Mouse (Mus musculus) MEL (cell line): ENCODE measurements at regions not wholly inside any gene's neighbourhood (a gene's known extent, or its start where the extent isn't known, plus 50 kb on each side); places are given as distances from the start of the nearest gene placed in this dataset.

Experiments used
- DNase-seq: peaks from one replicate; pipeline ENCODE4 v3.0.0; 2011; ENCODE audit warnings: low read depth, low spot score
- H3K27ac ChIP-seq: 2 replicates; pipeline ENCODE4 v1.5.1; 2012; ENCODE audit warnings: low read depth, mild to moderate bottlenecking, control low read depth, low read length, moderate library complexity; ENCODE audit not compliant: control insufficient read depth
- H3K27me3 ChIP-seq, 2 experiments: fragments of 150-350 bp in 1 of 2; sonication (generic) in 1 of 2; 2 replicates each; pipeline ENCODE4 v1.6.1; 2012; ENCODE audit warnings: low read length in 2 of 2, mild to moderate bottlenecking in 2 of 2, improper control_type of control experiment in 1 of 2, moderate library complexity in 1 of 2; ENCODE audit not compliant: insufficient read depth in 2 of 2, control insufficient read depth in 1 of 2
- H3K36me3 ChIP-seq, 2 experiments: 2 replicates each; pipeline ENCODE4 v1.6.1; 2012 to 2014; ENCODE audit warnings: low read length in 2 of 2, improper control_type of control experiment in 1 of 2, inconsistent platforms in 1 of 2, mild to moderate bottlenecking in 1 of 2; ENCODE audit not compliant: insufficient read depth in 2 of 2, control insufficient read depth in 1 of 2
- H3K4me1 ChIP-seq, 2 experiments: fragments of 150-350 bp in 1 of 2; sonication (generic) in 1 of 2; 2 replicates each; pipeline ENCODE4 v1.6.1; 2012; ENCODE audit warnings: low read length in 2 of 2, improper control_type of control experiment in 1 of 2, mild to moderate bottlenecking in 1 of 2; ENCODE audit not compliant: insufficient read depth in 2 of 2, control insufficient read depth in 1 of 2
- H3K4me3 ChIP-seq, 2 experiments: fragments of 150-350 bp in 1 of 2; sonication (generic) in 1 of 2; 2 replicates each; pipeline ENCODE4 v1.5.1; 2012; ENCODE audit warnings: low read depth in 2 of 2, low read length in 2 of 2, mild to moderate bottlenecking in 2 of 2, moderate library complexity in 2 of 2, control low read depth in 1 of 2, improper control_type of control experiment in 1 of 2; ENCODE audit not compliant: control insufficient read depth in 1 of 2, insufficient read depth in 1 of 2
- H3K79me2 ChIP-seq: 2 replicates; pipeline ENCODE4 v1.6.1; 2012; ENCODE audit warnings: mild to moderate bottlenecking, low read length, moderate library complexity; ENCODE audit not compliant: control insufficient read depth, poor library complexity, insufficient read depth
- H3K9ac ChIP-seq: 2 replicates; pipeline ENCODE4 v1.6.1; 2012; ENCODE audit warnings: low read depth, mild to moderate bottlenecking, control low read depth, low read length, moderate library complexity; ENCODE audit not compliant: control insufficient read depth, poor library complexity, severe bottlenecking
- H3K9me3 ChIP-seq: fragments of 150-350 bp; sonication (generic); replicated peaks from 2 replicates; pipeline ENCODE4 v1.6.1; 2012; ENCODE audit warnings: mild to moderate bottlenecking, low read length, improper control_type of control experiment, moderate library complexity; ENCODE audit not compliant: insufficient read depth
- BHLHE40 ChIP-seq: IDR thresholded peaks from 2 replicates; pipeline ENCODE4 v1.6.1; 2012; ENCODE audit warnings: low read depth, mild to moderate bottlenecking, inconsistent platforms, low read length, improper control_type of control experiment, borderline replicate concordance
- CHD1 ChIP-seq: IDR thresholded peaks from 2 replicates; pipeline ENCODE4 v1.6.1; 2012; ENCODE audit warnings: low read depth, mild to moderate bottlenecking, inconsistent platforms, low read length, improper control_type of control experiment
- CTCF ChIP-seq, 3 experiments: IDR thresholded peaks in 2 of 3; conservative IDR thresholded peaks in 1 of 3; 2 replicates each; pipeline ENCODE4 v1.5.1; 2011 to 2012; ENCODE audit warnings: low read length in 3 of 3, low read depth in 2 of 3, mild to moderate bottlenecking in 2 of 3, improper control_type of control experiment in 1 of 3, inconsistent platforms in 1 of 3, mixed read lengths in 1 of 3, moderate library complexity in 1 of 3; ENCODE audit not compliant: control insufficient read depth in 1 of 3, insufficient read depth in 1 of 3, poor library complexity in 1 of 3, severe bottlenecking in 1 of 3
- E2F4 ChIP-seq: IDR thresholded peaks from 2 replicates; pipeline ENCODE4 v1.6.1; 2011; ENCODE audit warnings: low read depth, low read length, improper control_type of control experiment, borderline replicate concordance
- ELF1 ChIP-seq: IDR thresholded peaks from 2 replicates; pipeline ENCODE4 v1.6.1; 2014; ENCODE audit warnings: low read depth, mild to moderate bottlenecking, inconsistent platforms, low read length, improper control_type of control experiment, moderate library complexity
- EP300 ChIP-seq, 2 experiments: IDR thresholded peaks; 2 replicates each; pipeline ENCODE4 v1.6.1; 2011; ENCODE audit warnings: improper control_type of control experiment in 2 of 2, low read length in 2 of 2, low read depth in 1 of 2, mild to moderate bottlenecking in 1 of 2
- HCFC1 ChIP-seq: IDR thresholded peaks from 2 replicates; pipeline ENCODE4 v1.6.1; 2012; ENCODE audit warnings: low read depth, mild to moderate bottlenecking, inconsistent platforms, low read length, improper control_type of control experiment, moderate library complexity
- KAT2A ChIP-seq: conservative IDR thresholded peaks from 2 replicates; pipeline ENCODE4 v1.6.1; 2012; ENCODE audit warnings: low read depth, low read length, improper control_type of control experiment, inconsistent platforms
- MAX ChIP-seq: IDR thresholded peaks from 2 replicates; pipeline ENCODE4 v1.6.1; 2011; ENCODE audit warnings: low read length, improper control_type of control experiment
- MAZ ChIP-seq: IDR thresholded peaks from 2 replicates; pipeline ENCODE4 v1.6.1; 2012; ENCODE audit warnings: low read depth, mild to moderate bottlenecking, inconsistent platforms, low read length, improper control_type of control experiment
- MXI1 ChIP-seq: IDR thresholded peaks from 2 replicates; pipeline ENCODE4 v1.6.1; 2011; ENCODE audit warnings: mild to moderate bottlenecking, low read depth, low read length, improper control_type of control experiment
- MYB ChIP-seq: IDR thresholded peaks from 2 replicates; pipeline ENCODE4 v1.6.1; 2011; ENCODE audit warnings: mild to moderate bottlenecking, low read depth, low read length, improper control_type of control experiment
- MYC ChIP-seq: IDR thresholded peaks from 2 replicates; pipeline ENCODE4 v1.6.1; 2011; ENCODE audit warnings: low read depth, mild to moderate bottlenecking, low read length, improper control_type of control experiment, moderate library complexity
- NELFE ChIP-seq: IDR thresholded peaks from 2 replicates; pipeline ENCODE4 v1.6.1; 2011; ENCODE audit warnings: low read depth, low read length, improper control_type of control experiment
- POLR2A ChIP-seq, 2 experiments: IDR thresholded peaks; 2 replicates each; pipeline ENCODE4 v1.6.1; 2011 to 2012; ENCODE audit warnings: low read length in 2 of 2, mild to moderate bottlenecking in 2 of 2, control low read depth in 1 of 2, improper control_type of control experiment in 1 of 2, low read depth in 1 of 2, moderate library complexity in 1 of 2; ENCODE audit not compliant: control insufficient read depth in 1 of 2, insufficient read depth in 1 of 2, poor library complexity in 1 of 2
- POLR2AphosphoS2 ChIP-seq: IDR thresholded peaks from 2 replicates; pipeline ENCODE4 v1.6.1; 2011; ENCODE audit warnings: low read length, improper control_type of control experiment
- RAD21 ChIP-seq: IDR thresholded peaks from 2 replicates; pipeline ENCODE4 v1.6.1; 2011; ENCODE audit warnings: mild to moderate bottlenecking, low read depth, low read length, improper control_type of control experiment
- RCOR1 ChIP-seq: IDR thresholded peaks from 2 replicates; pipeline ENCODE4 v1.6.1; 2012; ENCODE audit warnings: low read depth, mild to moderate bottlenecking, inconsistent platforms, low read length, improper control_type of control experiment
- SMC3 ChIP-seq: IDR thresholded peaks from 2 replicates; pipeline ENCODE4 v1.6.1; 2011; ENCODE audit warnings: low read depth, low read length, improper control_type of control experiment
- TAL1 ChIP-seq: IDR thresholded peaks from 2 replicates; pipeline ENCODE4 v1.6.1; 2012; ENCODE audit warnings: mild to moderate bottlenecking, inconsistent platforms, low read length, moderate library complexity, mixed read lengths
- TCF12 ChIP-seq: IDR thresholded peaks from 2 replicates; pipeline ENCODE4 v1.6.1; 2014; ENCODE audit warnings: low read depth, mild to moderate bottlenecking, inconsistent platforms, low read length, improper control_type of control experiment, moderate library complexity
- UBTF ChIP-seq: IDR thresholded peaks from 2 replicates; pipeline ENCODE4 v1.6.1; 2012; ENCODE audit warnings: low read depth, mild to moderate bottlenecking, inconsistent platforms, low read length, improper control_type of control experiment, moderate library complexity, borderline replicate concordance; ENCODE audit not compliant: insufficient read depth
- USF1 ChIP-seq: IDR thresholded peaks from 2 replicates; pipeline ENCODE4 v1.6.1; 2014; ENCODE audit warnings: low read depth, mild to moderate bottlenecking, inconsistent platforms, low read length, improper control_type of control experiment, moderate library complexity
- USF2 ChIP-seq, 2 experiments: IDR thresholded peaks; 2 replicates each; pipeline ENCODE4 v1.6.1; 2011 to 2012; ENCODE audit warnings: improper control_type of control experiment in 2 of 2, low read length in 2 of 2, borderline replicate concordance in 1 of 2, inconsistent platforms in 1 of 2, low read depth in 1 of 2, mild to moderate bottlenecking in 1 of 2; ENCODE audit not compliant: insufficient read depth in 1 of 2
- ZC3H11A ChIP-seq: IDR thresholded peaks from 2 replicates; pipeline ENCODE4 v1.6.1; 2012; ENCODE audit warnings: low read depth, mild to moderate bottlenecking, inconsistent platforms, low read length, improper control_type of control experiment
- ZKSCAN1 ChIP-seq: IDR thresholded peaks from 2 replicates; pipeline ENCODE4 v1.6.1; 2012; ENCODE audit warnings: low read depth, mild to moderate bottlenecking, inconsistent platforms, low read length, improper control_type of control experiment, moderate library complexity
- ZNF384 ChIP-seq: IDR thresholded peaks from 2 replicates; pipeline ENCODE4 v1.6.1; 2012; ENCODE audit warnings: low read depth, mild to moderate bottlenecking, inconsistent platforms, low read length, improper control_type of control experiment

GRCm38 (mm10) chr1:7776720-7777119 is 2969.0 kb downstream of the Gm37988 start:
- no peaks in the 10 kb centered on the region for H3K27me3 ChIP-seq
- no peak overlapping the region for H3K27ac ChIP-seq
- no peaks in the 10 kb centered on the region for H3K79me2 ChIP-seq
- no peak overlapping the region for H3K4me3 ChIP-seq
- H3K9ac ChIP-seq, result no peak overlapping the region
- H3K4me1 ChIP-seq, result no peaks in the 10 kb centered on the region
- no peaks in the 10 kb centered on the region for H3K9me3 ChIP-seq
- H3K36me3 ChIP-seq, result no peaks in the 10 kb centered on the region
- DNase-seq, result no peak
- no peak for TF ChIP-seq MAZ
- TF ChIP-seq NELFE, result no peak
- TF ChIP-seq MYC, result no peak
- no peak for TF ChIP-seq KAT2A
- no peak for TF ChIP-seq ELF1
- TF ChIP-seq POLR2AphosphoS2, result no peak
- no peak for TF ChIP-seq MAX
- no peak for TF ChIP-seq ZC3H11A
- no peak for TF ChIP-seq POLR2A (IDR thresholded peaks at IDR 0.05; ENCODE audit: control insufficient read depth in 1 of 2, insufficient read depth in 1 of 2, low read depth in 1 of 2, low read length in 2 of 2, poor library complexity in 1 of 2)
- TF ChIP-seq E2F4, result no peak
- no peak for TF ChIP-seq RAD21
- TF ChIP-seq UBTF, result no peak
- TF ChIP-seq ZKSCAN1, result no peak
- no peak for TF ChIP-seq BHLHE40
- no peak for TF ChIP-seq RCOR1
- no peak for TF ChIP-seq HCFC1
- TF ChIP-seq USF2 (IDR thresholded peaks at IDR 0.05; ENCODE audit: borderline replicate concordance in 1 of 2, insufficient read depth in 1 of 2, low read depth in 1 of 2, low read length in 2 of 2), result no peak
- no peak for TF ChIP-seq MYB
- no peak for TF ChIP-seq TAL1

DNA sequence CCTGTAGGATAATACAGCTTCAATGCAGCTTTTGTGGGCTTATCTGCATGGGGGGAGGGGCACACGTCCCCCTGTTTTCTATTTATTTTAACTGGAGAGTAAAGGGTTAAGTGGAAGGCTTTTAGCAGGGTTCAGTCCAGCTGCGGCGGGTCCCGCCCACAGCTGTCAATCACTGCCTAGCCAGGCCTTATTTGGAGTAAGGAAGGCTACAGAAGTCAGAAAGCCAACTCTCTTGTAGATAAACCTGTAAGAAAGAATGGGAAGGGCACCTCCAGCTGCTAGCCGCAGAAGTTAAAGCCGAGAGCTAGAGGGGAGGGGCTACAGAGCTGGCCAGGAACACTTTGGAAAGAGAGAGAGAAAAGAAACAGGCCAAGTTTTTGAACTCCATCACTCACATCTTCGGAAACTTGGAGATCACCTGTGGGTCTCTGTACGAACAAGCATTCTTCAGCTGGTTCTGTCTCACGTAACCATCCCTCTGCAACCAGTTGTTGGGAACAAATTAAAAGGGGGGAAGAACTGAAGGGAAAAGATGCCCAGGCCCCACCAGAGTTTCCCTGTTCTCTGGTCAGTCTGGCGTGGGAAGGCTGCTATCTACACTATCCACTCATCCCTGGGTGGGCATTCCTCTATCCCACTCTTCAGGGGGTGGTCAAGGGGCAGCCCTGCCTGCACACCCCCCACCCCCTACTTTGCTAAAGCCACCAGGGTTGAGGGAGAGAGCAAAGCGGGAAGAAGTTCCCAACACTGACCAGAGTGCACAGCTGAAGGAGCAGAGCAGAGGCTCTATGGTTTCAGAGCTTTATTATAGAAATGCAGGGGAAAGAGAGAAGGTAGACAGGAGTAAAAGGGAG is 2969.7 kb downstream of the Gm37988 start:
- no peak overlapping the region for H3K27ac ChIP-seq
- no peaks in the 10 kb centered on the region for H3K36me3 ChIP-seq
- no peaks in the 10 kb centered on the region for H3K4me1 ChIP-seq
- TF ChIP-seq ZNF384, result no peak
- TF ChIP-seq POLR2AphosphoS2, result no peak
- no peak for TF ChIP-seq SMC3
- no peak for TF ChIP-seq TCF12
- TF ChIP-seq ELF1, result no peak
- no peak for TF ChIP-seq BHLHE40
- no peak for TF ChIP-seq UBTF
- TF ChIP-seq MYB, result no peak
- TF ChIP-seq ZC3H11A, result no peak
- no peak for TF ChIP-seq MXI1
- no peak for TF ChIP-seq KAT2A
- no peak for TF ChIP-seq ZKSCAN1
- TF ChIP-seq CTCF (IDR thresholded peaks at IDR 0.05 in 2 of 3, conservative IDR thresholded peaks at IDR 0.05 in 1 of 3; ENCODE audit: control insufficient read depth in 1 of 3, insufficient read depth in 1 of 3, low read depth in 2 of 3, low read length in 3 of 3, poor library complexity in 1 of 3, severe bottlenecking in 1 of 3), result no peak
- TF ChIP-seq NELFE, result no peak
- TF ChIP-seq EP300 (IDR thresholded peaks at IDR 0.05; ENCODE audit: low read depth in 1 of 2, low read length in 2 of 2), result no peak
- TF ChIP-seq USF1, result no peak
- TF ChIP-seq CHD1, result no peak
- H3K9me3 ChIP-seq, result no peaks in the 10 kb centered on the region
- no peak for DNase-seq
- H3K27me3 ChIP-seq, result no peaks in the 10 kb centered on the region
- H3K9ac ChIP-seq, result no peak overlapping the region
- H3K4me3 ChIP-seq, result no peak overlapping the region
- H3K79me2 ChIP-seq, result no peaks in the 10 kb centered on the region
